Mouse (Mus musculus): ENCODE measurements around the gene Klk6. TPM values are rescaled to one million over a fixed set of nuclear protein-coding genes. Genes with fewer than 3 reads are reported as not detected.

The Klk6 gene
- total and polyA plus RNA-seq, 2 experiments from 2014 or later, result not detected

GRCm38 (mm10) chr7:43821581-43821980 lies 2.7 kb upstream of the Klk6 start:
- no peak overlapping the region for H3K4me3 ChIP-seq (ENCODE audit: low read depth, low read length)
- no peak overlapping the region for H3K27ac ChIP-seq (ENCODE audit: low read depth, low read length)
- H3K36me3 ChIP-seq (ENCODE audit: insufficient read depth), result no peaks in the 10 kb centered on the region
- no peaks in the 10 kb centered on the region for H3K9me3 ChIP-seq (ENCODE audit: low read length)
- H3K9ac ChIP-seq, result no peak overlapping the region
- no peak overlapping the region for H3K4me2 ChIP-seq (ENCODE audit: low read depth)
- ATAC-seq (no peak), DNase-seq (no peak)
- no peaks in the 10 kb centered on the region for H3K27me3 ChIP-seq (ENCODE audit: insufficient read depth, low read length)
- WGBS, result 90% methylated on average over 7 of the region's 7 CpGs
- H3K4me1 ChIP-seq (ENCODE audit: insufficient read depth), result no peaks in the 10 kb centered on the region
- TF ChIP-seq CTCF (IDR thresholded peaks at IDR 0.05; ENCODE audit: low read depth), result no peak

- no peak overlapping the region for H3K9ac ChIP-seq
- ATAC-seq (no peak), DNase-seq (no peak)
- 92% methylated on average over 5 of the region's 5 CpGs for WGBS
- H3K9me3 ChIP-seq (ENCODE audit: low read length), result no peaks in the 10 kb centered on the region
- H3K27me3 ChIP-seq (ENCODE audit: insufficient read depth, low read length), result no peaks in the 10 kb centered on the region
- no peak for TF ChIP-seq CTCF (IDR thresholded peaks at IDR 0.05; ENCODE audit: low read depth)
- no peaks in the 10 kb centered on the region for H3K36me3 ChIP-seq (ENCODE audit: insufficient read depth)
- H3K4me1 ChIP-seq (ENCODE audit: insufficient read depth), result no peaks in the 10 kb centered on the region
- no peak overlapping the region for H3K27ac ChIP-seq (ENCODE audit: low read depth, low read length)
- H3K4me2 ChIP-seq (ENCODE audit: low read depth), result no peak overlapping the region
- H3K4me3 ChIP-seq (ENCODE audit: low read depth, low read length), result no peak overlapping the region
Observed at GRCm38 (mm10) chr7:43826056-43826455, 1.8 kb downstream of the Klk6 start.

GRCm38 (mm10) chr7:43827706-43828105 lies 3.4 kb downstream of the Klk6 start:
- no peak overlapping the region for H3K9ac ChIP-seq
- H3K27me3 ChIP-seq (ENCODE audit: insufficient read depth, low read length), result no peaks in the 10 kb centered on the region
- no peak overlapping the region for H3K4me2 ChIP-seq (ENCODE audit: low read depth)
- no peaks in the 10 kb centered on the region for H3K9me3 ChIP-seq (ENCODE audit: low read length)
- 82% methylated on average over 4 of the region's 4 CpGs for WGBS
- no peak for TF ChIP-seq CTCF (IDR thresholded peaks at IDR 0.05; ENCODE audit: low read depth)
- no peak overlapping the region for H3K27ac ChIP-seq (ENCODE audit: low read depth, low read length)
- H3K4me3 ChIP-seq (ENCODE audit: low read depth, low read length), result no peak overlapping the region
- DNase-seq, result no peak
- no peak for ATAC-seq
- H3K4me1 ChIP-seq (ENCODE audit: insufficient read depth), result no peaks in the 10 kb centered on the region
- no peaks in the 10 kb centered on the region for H3K36me3 ChIP-seq (ENCODE audit: insufficient read depth)

- no peak for TF ChIP-seq CTCF (IDR thresholded peaks at IDR 0.05; ENCODE audit: low read depth)
- Histone ChIP-seq H3K36me3 (ENCODE audit: insufficient read depth) (no peaks in the 10 kb centered on the region), H3K9ac (no peak overlapping the region), H3K4me2 (ENCODE audit: low read depth) (no peak overlapping the region), H3K4me3 (ENCODE audit: low read depth, low read length) (no peak overlapping the region), H3K27me3 (ENCODE audit: insufficient read depth, low read length) (no peaks in the 10 kb centered on the region), H3K9me3 (ENCODE audit: low read length) (no peaks in the 10 kb centered on the region), H3K27ac (ENCODE audit: low read depth, low read length) (no peak overlapping the region), H3K4me1 (ENCODE audit: insufficient read depth) (no peaks in the 10 kb centered on the region)
- DNase-seq (no peak), ATAC-seq (no peak)
- WGBS, result 91% methylated on average over 8 of the region's 8 CpGs
Observed at GRCm38 (mm10) chr7:43829006-43829405, 4.7 kb downstream of the Klk6 start.

GRCm38 (mm10) chr7:43841701-43842100 lies 17.4 kb downstream of the Klk6 start, which contains the start of gene Klk5:
Gene Klk5 (plus strand): TSS chr7:43841971.
- Histone ChIP-seq H3K4me3 (ENCODE audit: low read depth, low read length) (no peak within 1 kb of the TSS), H3K4me2 (ENCODE audit: low read depth) (no peak within 1 kb of the TSS), H3K27ac (ENCODE audit: low read depth, low read length) (no peak within 1 kb of the TSS), H3K4me1 (ENCODE audit: insufficient read depth) (no peaks in the 10 kb centered on the region), H3K9me3 (ENCODE audit: low read length) (no peaks in the 10 kb centered on the region), H3K27me3 (ENCODE audit: insufficient read depth, low read length) (no peaks in the 10 kb centered on the region), H3K36me3 (ENCODE audit: insufficient read depth) (no peaks in the 10 kb centered on the region), H3K9ac (no peak within 1 kb of the TSS)
- 68% methylated on average over 3 of the region's 3 CpGs for WGBS
- DNase-seq (no peak), ATAC-seq (no peak)
- TF ChIP-seq CTCF (IDR thresholded peaks at IDR 0.05; ENCODE audit: low read depth), result no peak

GRCm38 (mm10) chr7:43843801-43844200 lies 19.5 kb downstream of the Klk6 start:
- Histone ChIP-seq H3K9me3 (ENCODE audit: low read length) (no peaks in the 10 kb centered on the region), H3K27me3 (ENCODE audit: insufficient read depth, low read length) (no peaks in the 10 kb centered on the region), H3K4me2 (ENCODE audit: low read depth) (no peak overlapping the region), H3K4me1 (ENCODE audit: insufficient read depth) (no peaks in the 10 kb centered on the region), H3K27ac (ENCODE audit: low read depth, low read length) (no peak overlapping the region), H3K4me3 (ENCODE audit: low read depth, low read length) (no peak overlapping the region), H3K9ac (no peak overlapping the region), H3K36me3 (ENCODE audit: insufficient read depth) (no peaks in the 10 kb centered on the region)
- 92% methylated on average over 4 of the region's 4 CpGs for WGBS
- no peak for TF ChIP-seq CTCF (IDR thresholded peaks at IDR 0.05; ENCODE audit: low read depth)
- no peak for DNase-seq
- ATAC-seq, result no peak

- ATAC-seq (no peak), DNase-seq (no peak)
- H3K9me3 ChIP-seq (ENCODE audit: low read length), result no peaks in the 10 kb centered on the region
- no peaks in the 10 kb centered on the region for H3K4me1 ChIP-seq (ENCODE audit: insufficient read depth)
- no peaks in the 10 kb centered on the region for H3K36me3 ChIP-seq (ENCODE audit: insufficient read depth)
- no peak overlapping the region for H3K4me3 ChIP-seq (ENCODE audit: low read depth, low read length)
- no peak overlapping the region for H3K9ac ChIP-seq
- H3K27me3 ChIP-seq (ENCODE audit: insufficient read depth, low read length), result no peaks in the 10 kb centered on the region
- 89% methylated on average over 6 of the region's 6 CpGs for WGBS
- no peak overlapping the region for H3K4me2 ChIP-seq (ENCODE audit: low read depth)
- no peak overlapping the region for H3K27ac ChIP-seq (ENCODE audit: low read depth, low read length)
- TF ChIP-seq CTCF (IDR thresholded peaks at IDR 0.05; ENCODE audit: low read depth), result no peak
Observed at GRCm38 (mm10) chr7:43851616-43852015, 27.3 kb downstream of the Klk6 start.

Measured in forebrain, postnatal 0 days (tissue).